Mouse (Mus musculus): ENCODE measurements around the gene Sspo.

- TF ChIP-seq EP300 (optimal IDR thresholded peaks at IDR 0.05) (no peak), CTCF (IDR thresholded peaks at IDR 0.05; ENCODE audit: low read depth) (no peak)
These were observed 38.2 kb upstream of the Sspo start for GRCm38 (mm10) chr6:48409726-48410343.

Measured in stomach, postnatal 0 days (tissue).